Mouse (Mus musculus) spleen, postnatal 10 days (tissue): ENCODE results near the gene Diaph3.
"Not testable (repeated sequence)": the region's sequence is repeated elsewhere in the genome, so short reads cannot be mapped to it uniquely, and the experiment has no call there.

Experiments
- DNase-seq, 2 experiments: peaks; one replicate each; pipeline ENCODE4 v3.0.0; 2021 to 2022; ENCODE audit warnings: low spot score in 2 of 2

Gene Diaph3

DNA sequence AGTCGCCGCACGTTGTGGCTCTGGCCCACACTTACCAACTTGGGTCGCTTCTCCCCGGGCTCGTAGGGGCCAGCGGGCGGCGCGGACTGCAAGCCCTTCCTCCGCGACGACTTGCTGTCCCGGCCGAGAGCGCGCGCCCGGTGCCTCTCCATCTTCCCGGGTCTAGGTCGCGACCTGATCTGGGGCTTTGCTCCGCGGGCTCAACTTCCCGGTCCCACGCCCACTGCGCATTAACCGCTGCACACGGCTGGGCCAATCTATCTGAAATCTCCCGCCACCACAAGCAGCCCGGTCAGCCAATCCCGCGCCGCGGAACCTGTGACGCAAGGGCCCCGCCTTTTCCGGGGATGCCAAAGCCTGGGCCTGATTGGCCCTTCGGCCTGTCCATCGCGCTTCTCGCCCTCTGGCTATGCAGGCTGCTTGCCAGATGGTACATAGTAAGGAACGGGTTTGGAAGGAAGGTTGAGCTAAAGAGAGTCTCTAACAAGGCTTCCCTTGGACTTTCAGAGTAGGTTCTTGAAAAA is at the start of gene Diaph3:
TSS of gene Diaph3 (minus strand) at position 273 of the 524 bp plus-strand sequence.
- DNase-seq: peak; percentile 96 to 98

GRCm38 (mm10) chr14:87190685-87191084 is 49.6 kb upstream of the Diaph3 start:
- DNase-seq: no peak

- no peak for DNase-seq
These were observed 30.5 kb upstream of the Diaph3 start for GRCm38 (mm10) chr14:87171577-87171976.

DNA sequence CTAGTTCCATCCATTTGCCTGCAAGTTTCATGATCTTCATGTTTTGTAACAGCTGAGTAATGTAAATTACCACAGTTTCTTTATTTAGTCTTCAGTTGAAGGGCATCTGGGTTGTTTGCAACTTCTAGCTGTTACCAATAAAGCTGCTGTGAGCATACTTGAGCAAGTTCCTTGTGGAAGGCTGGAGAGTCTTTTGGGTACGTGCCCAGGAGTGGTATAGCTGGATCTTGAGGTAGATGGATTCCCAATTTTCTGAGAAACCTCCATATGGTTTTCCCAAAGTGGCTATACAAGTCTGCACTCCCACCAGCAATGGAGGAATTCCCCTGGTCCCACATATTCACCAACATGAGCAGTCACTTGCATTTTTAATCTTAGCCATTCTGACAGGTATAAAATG is 28.1 kb upstream of the Diaph3 start:
- DNase-seq: no peak

DNA sequence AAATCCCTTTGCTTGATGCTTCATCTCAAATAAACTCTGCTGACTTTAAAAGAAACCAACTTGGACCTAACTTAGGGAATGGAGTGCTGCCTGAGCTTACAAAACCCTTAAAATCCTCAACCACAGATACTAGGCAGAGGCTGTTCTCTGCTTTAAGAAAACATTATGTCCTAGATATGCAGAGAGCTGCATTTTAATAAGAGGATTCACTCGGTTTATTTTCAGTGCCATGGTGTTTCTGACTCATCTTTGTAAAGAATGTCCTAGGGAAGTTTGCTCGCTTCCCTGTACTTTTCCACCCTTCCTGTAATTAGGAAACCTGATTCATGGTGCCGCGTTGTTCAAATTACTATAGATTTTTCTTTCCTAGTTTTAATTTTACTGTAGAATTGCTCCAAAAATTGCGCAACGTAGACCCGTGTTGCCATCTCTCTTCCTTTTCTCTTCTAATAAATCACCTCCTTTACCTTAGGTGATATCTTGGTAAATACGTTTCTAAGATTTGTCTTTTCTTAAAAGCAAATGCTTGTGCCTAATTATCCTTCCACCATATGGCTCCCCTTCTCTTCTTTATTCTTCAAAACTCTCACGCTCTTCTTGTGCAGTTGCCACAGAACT is 14.7 kb upstream of the Diaph3 start:
- no peak for DNase-seq

DNA sequence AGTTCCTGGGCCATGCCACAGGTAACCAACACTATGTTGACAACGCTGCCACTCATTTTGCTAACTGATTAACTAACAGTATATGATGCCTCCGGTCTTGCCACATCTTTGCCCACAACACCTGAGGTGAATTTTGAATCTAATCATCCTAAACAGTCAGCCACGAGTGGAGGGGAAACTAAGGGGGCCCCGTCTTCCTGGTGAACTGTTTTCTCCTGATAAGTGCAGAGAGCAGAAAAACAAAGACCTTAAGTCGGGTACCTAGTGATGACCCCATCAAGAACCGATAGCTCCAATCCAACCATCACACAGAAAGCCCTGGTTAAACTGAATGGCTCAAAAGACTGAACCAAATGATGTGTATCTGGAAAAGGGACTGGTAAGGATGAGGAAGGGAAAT is 8.6 kb upstream of the Diaph3 start:
- no peak for DNase-seq

DNA sequence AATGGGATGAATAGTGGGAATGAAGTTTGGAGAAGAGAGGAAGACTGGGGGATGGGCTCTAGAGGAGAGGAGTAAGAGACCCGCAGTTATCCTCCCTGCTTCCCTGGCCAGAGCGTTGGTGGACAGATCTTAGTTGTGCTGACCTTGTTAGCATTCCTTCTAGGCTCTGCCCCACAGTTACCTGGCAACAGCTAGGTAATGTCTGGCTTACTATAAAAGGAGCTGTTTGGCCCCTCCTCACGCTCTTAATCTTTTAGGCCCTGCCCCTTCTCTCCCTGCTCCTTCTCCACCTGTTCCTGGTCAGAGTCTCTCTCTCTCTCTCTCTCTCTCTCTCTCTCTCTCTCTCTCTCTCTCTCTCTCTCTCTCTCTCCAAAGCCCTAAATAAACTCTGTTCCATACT is 5.7 kb upstream of the Diaph3 start:
- DNase-seq: no peak

- DNase-seq: no peak
These were observed 4.3 kb upstream of the Diaph3 start for GRCm38 (mm10) chr14:87145351-87145750.

DNA sequence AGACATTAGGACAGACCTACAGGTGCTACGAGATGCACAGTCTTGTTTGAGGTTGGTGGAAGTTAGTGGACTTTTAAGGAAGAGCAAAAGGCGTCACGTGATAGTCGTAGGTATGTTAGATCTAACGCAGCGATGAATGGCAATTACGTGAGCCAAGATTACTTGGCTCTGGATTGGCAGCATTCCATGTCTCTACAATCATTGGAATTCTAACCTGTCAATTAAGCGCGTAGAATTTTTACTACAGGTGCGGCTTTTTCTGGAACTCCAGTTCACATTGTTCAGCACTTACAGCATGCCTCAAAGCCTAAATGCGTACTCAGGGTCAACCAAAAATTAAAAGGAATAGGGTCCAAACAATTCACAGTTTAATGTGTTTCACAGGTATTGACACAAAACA is 742 bp upstream of the Diaph3 start:
- DNase-seq: no peak

DNA sequence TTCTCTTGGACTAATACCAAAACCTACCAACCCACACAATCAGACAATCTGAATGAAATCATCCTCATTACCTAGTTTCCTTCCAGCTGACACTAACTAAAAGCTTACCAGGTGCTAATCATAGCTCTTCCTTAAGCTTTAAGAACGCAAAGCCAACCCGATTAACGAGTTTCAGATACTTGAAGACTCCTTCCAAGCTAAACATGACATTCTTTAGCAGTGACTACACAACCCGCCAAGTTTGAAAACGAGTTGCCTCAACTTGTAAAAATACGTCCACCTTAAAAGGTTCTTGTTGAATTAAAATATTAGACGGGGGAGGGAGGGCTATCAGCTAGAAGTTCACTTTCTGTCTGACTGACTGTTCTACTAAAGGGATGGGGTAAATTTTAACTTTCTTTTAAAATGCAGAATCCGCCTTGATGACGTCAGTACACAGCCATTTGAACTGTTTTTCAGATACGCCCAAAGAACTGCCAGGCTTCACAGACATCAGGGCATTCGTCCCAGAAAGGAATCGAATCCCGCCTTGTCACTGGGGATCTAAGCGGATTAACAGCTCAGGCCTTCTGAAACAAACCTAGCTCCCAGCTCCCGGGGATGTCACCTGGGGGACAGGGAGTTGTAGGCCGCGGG is 590 bp downstream of the Diaph3 start:
- no peak for DNase-seq

- DNase-seq: no peak
These were observed 14.9 kb downstream of the Diaph3 start for GRCm38 (mm10) chr14:87126076-87126639.

DNA sequence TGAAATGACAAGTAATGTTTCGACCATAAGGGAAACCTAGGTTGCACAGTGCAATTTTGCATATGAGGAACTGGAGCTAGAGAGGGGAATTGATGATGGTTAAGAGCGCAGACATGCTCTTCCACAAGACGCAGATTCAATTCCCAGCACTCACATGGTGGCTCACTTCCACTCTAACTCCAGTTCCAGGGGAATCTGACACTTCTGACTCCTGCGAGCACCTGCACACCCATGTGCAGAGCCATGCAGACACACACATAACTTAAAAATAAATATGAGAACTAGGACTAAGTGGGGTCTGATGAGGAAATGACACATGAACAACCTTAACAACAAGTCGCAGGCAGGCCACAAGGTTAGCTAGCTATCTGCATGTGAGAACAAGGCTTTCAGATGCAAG is 15.5 kb downstream of the Diaph3 start:
- DNase-seq: no peak

DNA sequence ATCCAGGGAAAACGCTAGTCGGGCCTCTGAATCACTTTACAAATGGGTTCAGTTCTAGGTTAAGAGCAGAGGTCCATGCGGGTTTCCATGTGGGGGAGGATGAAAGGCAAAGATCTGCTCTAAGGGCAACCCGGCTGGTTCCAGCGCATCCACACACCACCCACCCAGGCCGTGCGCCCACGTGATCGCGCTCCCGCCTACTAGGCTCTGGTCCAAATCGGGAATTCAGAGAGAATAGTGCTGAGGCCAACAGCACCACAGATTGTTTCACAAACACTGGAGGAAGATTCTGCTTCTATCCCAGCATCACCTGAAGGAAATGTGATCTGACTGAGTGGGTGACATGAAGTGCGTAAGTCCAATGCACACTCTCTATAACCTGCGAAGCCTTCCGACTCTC is 17.9 kb downstream of the Diaph3 start:
- DNase-seq: no peak

DNA sequence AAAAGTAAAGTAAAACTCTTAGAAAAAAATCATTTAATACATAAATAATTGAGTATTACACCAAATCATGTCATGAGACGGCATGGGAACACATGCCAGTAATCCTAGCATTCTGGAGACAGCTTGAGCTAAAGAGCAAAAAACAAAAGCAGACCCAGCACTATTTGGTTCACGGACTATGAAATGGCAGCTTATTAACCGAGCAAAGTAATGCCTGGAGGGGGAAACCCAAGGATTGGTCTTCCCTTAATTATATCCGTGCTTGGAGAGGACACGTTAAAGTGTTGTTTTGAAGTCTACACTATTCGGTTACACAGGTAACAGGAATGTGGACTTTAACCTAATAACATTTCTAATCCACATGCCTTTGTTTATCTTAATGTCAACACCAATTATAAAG is 19.2 kb downstream of the Diaph3 start:
- DNase-seq: no peak

DNA sequence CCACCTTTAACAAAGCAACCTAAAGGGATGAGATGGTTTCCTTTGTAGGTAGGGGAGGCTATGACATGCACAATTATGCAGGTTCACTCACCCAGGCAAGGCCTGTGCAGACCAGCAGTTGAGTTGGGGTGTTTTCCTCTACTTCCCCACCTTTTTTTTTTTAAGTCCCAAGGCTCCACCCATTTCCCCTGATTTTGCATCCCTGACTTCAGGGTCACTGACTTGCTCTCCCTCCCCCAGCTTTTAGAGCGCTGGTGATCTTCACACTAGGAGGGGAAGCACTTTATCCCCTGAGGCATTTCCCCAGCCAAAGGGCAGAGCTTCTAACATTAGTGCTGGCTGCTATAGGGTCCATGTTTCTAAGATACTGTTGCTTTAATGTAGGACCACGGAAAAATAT is 30.4 kb downstream of the Diaph3 start:
- no peak for DNase-seq

- DNase-seq: no peak
These were observed 41.5 kb downstream of the Diaph3 start for GRCm38 (mm10) chr14:87099380-87100088.

GRCm38 (mm10) chr14:87098093-87098492 is 42.9 kb downstream of the Diaph3 start:
- DNase-seq: no peak

DNA sequence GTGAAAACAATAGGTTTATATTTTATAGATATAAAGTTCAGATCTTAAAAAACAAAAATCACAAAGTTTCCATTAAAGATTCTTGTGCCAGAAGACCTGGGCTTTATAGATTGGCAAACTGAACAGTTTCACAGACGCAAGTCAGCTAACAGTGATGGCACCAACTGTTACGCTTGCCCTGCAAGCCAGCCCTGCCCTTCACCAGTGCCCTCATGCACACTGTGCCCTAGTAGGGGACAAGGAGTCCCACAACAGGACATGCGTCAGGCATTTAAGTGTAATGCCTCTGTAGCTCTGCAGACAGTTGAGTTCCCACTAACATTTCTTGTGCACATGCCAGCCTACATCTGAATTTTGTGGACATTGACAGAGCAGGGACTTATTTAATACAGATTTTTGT is 49.5 kb downstream of the Diaph3 start:
- DNase-seq: no peak

- no peak for DNase-seq
These were observed 49.9 kb downstream of the Diaph3 start for GRCm38 (mm10) chr14:87091108-87091507.

GRCm38 (mm10) chr14:87088928-87089327 is 52.1 kb downstream of the Diaph3 start:
- no peak for DNase-seq

- no peak for DNase-seq
These were observed 52.6 kb downstream of the Diaph3 start for GRCm38 (mm10) chr14:87088456-87088855.

DNA sequence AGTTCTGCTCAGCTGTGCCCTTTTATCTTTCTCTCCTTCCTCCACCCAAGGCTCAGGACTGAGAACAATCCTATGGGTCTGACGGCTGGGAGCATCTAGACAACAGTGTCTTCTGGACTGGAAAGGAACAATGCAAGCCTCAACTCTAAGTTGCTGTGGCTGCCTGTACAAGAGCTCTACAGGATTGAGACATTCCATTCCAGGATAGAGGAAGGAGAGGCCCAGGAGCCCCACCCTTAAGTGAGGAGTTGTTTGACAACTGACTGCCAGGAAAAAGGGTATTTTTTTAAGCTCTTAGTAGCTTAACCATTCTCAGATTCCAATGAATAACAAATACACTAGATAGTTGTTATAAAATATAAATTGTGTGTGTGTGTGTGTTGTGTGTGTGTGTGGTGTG is 53.0 kb downstream of the Diaph3 start:
- no peak for DNase-seq

GRCm38 (mm10) chr14:87084906-87085305 is 56.1 kb downstream of the Diaph3 start:
- DNase-seq: not testable (repeated sequence)
